Mouse (Mus musculus) embryonic fibroblast, embryonic 13.5 days (primary cell): ENCODE results near the gene Plcb3. TPM values are rescaled to one million over a fixed set of nuclear protein-coding genes. Genes with fewer than 3 reads are reported as not detected.

Source experiments
- H3K27ac ChIP-seq: 2 replicates; pipeline ENCODE4 v1.5.1; 2012; ENCODE audit warnings: low read length, control low read depth, inconsistent platforms; ENCODE audit not compliant: insufficient read depth
- H3K4me1 ChIP-seq: 2 replicates; pipeline ENCODE4 v1.6.1; 2011; ENCODE audit warnings: low read length; ENCODE audit not compliant: control insufficient read depth, insufficient read depth
- H3K4me3 ChIP-seq: 2 replicates; pipeline ENCODE4 v1.5.1; 2011; ENCODE audit warnings: mild to moderate bottlenecking, control low read depth, low read length; ENCODE audit not compliant: insufficient read depth
- CTCF ChIP-seq: IDR thresholded peaks from 2 replicates; pipeline ENCODE4 v1.5.1; 2011; ENCODE audit warnings: mild to moderate bottlenecking, control low read depth, low read length, moderate library complexity, borderline replicate concordance; ENCODE audit not compliant: insufficient read depth
- POLR2A ChIP-seq: IDR thresholded peaks from 2 replicates; pipeline ENCODE4 v1.6.1; 2011; ENCODE audit warnings: low read depth, mild to moderate bottlenecking, control low read depth, low read length, moderate library complexity
- polyA plus RNA-seq: library from polyadenylated mRNA; stranded (reverse); fragments of >200 nt; gene quantifications from 2 replicates; pipeline ENCODE4 v1.2.4, GENCODE M21; 2011; ENCODE audit warnings: low read depth; ENCODE audit not compliant: missing spikeins, insufficient read length

Plcb3 gene
- polyA plus RNA-seq, 1 experiment: 56.2 TPM

- Histone ChIP-seq H3K4me1 (no peaks in the 10 kb centered on the region), H3K27ac (no peak overlapping the region), H3K4me3 (no peak overlapping the region)
- no peak for TF ChIP-seq CTCF
- no peak for TF ChIP-seq POLR2A
Measured at GRCm38 (mm10) chr19:6931002-6931401, 45.3 kb downstream of the Plcb3 start.

DNA sequence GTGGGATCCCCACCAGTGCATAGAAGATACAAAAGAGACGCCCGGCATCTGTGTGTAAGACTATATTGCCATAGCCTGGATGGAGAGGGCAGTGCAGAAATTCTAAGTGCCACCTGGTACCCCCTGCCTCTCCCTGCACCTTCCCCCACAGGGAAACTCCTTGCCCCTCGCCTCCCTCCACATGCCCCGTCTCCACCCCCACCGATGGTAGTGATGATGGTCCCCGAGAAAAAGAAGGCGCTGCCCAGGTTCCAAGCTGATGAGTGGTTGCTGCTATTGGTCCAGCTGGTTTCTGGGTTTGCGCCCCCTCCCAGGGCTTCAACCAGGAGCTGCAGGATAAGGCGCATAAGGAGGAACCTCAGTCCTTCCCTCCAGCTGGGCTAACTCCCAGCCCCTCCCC lies 48.2 kb downstream of the Plcb3 start:
- TF ChIP-seq POLR2A (no peak), CTCF (no peak)
- H3K4me1 ChIP-seq: no peaks in the 10 kb centered on the region
- no peak overlapping the region for H3K27ac ChIP-seq
- no peak overlapping the region for H3K4me3 ChIP-seq

GRCm38 (mm10) chr19:6926559-6927255 lies 49.6 kb downstream of the Plcb3 start:
- 0 out of 2 replicates have a peak, but pooled peaks cover 3% of the 10 kb centered on the region for H3K4me1 ChIP-seq
- TF ChIP-seq CTCF: no peak
- TF ChIP-seq POLR2A: no peak
- no peak overlapping the region for H3K4me3 ChIP-seq
- no peak overlapping the region for H3K27ac ChIP-seq

- Histone ChIP-seq H3K4me1 (0 out of 2 replicates have a peak, but pooled peaks cover 3% of the 10 kb centered on the region), H3K27ac (no peak overlapping the region), H3K4me3 (no peak overlapping the region)
- TF ChIP-seq POLR2A (no peak), CTCF (no peak)
Measured at GRCm38 (mm10) chr19:6925611-6926329, 50.5 kb downstream of the Plcb3 start.

DNA sequence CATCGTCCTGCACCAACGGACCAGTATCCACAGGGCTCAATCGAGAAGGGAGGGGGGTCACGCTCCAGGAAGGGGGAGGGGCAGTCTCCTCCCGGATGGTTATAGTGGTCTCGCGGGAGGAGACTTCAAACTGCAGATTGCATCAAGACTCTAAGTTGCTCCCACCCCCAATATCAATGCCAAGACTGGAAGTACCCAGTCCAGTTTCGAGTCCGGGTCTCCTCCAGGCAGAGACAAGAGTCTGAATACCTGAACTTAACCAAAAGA lies 51.0 kb downstream of the Plcb3 start, which contains the start of gene Catsperz:
TSS of gene Catsperz (minus strand) at position 74 of the 267 bp plus-strand sequence.
- no peak within 1 kb of the TSS for H3K4me3 ChIP-seq
- TF ChIP-seq POLR2A (no peak), CTCF (no peak)
- H3K4me1 ChIP-seq: peaks cover 6% of the 10 kb centered on the region; the same call in 1 of the 2 replicates
- H3K27ac ChIP-seq: no peak within 1 kb of the TSS

- H3K4me3 ChIP-seq: no peak overlapping the region
- TF ChIP-seq CTCF (peak; percentile 62; the same call in 1 of the 2 replicates), POLR2A (no peak)
- peaks cover 8% of the 10 kb centered on the region; the same call in 1 of the 2 replicates for H3K4me1 ChIP-seq
- no peak overlapping the region for H3K27ac ChIP-seq
Measured at GRCm38 (mm10) chr19:6924461-6925306, 51.6 kb downstream of the Plcb3 start.

GRCm38 (mm10) chr19:6922901-6923735 lies 53.2 kb downstream of the Plcb3 start:
- Histone ChIP-seq H3K27ac (no peak overlapping the region), H3K4me1 (peaks cover 11% of the 10 kb centered on the region; the same call in 1 of the 2 replicates), H3K4me3 (no peak overlapping the region)
- TF ChIP-seq POLR2A: no peak
- TF ChIP-seq CTCF: no peak

DNA sequence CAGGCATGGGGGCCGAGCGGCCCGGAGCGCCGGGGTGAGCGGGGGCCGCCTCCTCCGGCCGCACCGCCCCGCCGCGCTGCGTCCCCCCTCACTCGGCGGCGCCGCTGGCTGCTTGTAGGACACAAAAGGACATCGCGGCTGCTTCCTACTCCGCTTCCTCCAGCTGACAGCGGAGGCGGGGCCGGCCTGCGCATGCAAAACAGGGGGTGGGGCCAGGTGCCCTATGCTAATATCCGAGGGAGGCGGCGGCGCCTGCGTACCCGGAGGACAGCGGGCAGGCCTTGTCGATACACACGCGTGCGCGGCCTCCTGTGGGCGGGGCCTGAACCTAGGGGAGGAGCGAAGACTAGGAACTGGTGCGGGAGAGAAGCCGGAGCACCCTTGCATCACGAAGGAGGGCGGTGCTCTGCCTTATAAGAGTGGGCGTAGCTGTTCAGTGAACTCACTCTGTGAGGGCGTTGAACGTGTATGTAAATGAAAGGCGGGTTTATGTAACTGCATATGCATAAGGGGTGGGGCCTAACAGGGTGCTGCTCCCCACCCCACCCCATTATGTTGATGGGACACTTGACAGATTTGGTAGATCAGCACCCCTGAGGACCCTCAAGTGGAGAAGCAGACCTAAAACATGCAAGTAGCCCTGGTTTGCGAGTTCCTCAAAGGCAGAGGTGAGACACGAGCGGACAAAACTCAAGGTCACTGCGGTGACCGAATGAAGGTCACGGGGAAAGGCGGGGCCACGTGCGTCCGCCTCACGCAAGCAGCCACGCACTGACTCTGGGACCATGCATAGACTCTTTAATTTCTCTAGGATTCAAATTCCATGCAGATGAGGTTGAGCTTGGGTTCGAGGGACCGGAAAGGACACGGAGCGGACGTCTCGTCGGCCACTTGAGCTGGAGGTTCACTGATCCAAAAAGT lies 54.4 kb downstream of the Plcb3 start, which contains the start of gene Esrra:
TSS of gene Esrra (minus strand) at position 167 of the 921 bp plus-strand sequence.
- Histone ChIP-seq H3K27ac (peak within 1 kb of the TSS; percentile 37), H3K4me3 (peak within 1 kb of the TSS; percentile 84), H3K4me1 (peaks cover 11% of the 10 kb centered on the region; the same call in 1 of the 2 replicates)
- TF ChIP-seq CTCF (no peak), POLR2A (peak; percentile 33)
